Mouse (Mus musculus): Measurements from ENCODE around the gene Dcaf6.

DNA sequence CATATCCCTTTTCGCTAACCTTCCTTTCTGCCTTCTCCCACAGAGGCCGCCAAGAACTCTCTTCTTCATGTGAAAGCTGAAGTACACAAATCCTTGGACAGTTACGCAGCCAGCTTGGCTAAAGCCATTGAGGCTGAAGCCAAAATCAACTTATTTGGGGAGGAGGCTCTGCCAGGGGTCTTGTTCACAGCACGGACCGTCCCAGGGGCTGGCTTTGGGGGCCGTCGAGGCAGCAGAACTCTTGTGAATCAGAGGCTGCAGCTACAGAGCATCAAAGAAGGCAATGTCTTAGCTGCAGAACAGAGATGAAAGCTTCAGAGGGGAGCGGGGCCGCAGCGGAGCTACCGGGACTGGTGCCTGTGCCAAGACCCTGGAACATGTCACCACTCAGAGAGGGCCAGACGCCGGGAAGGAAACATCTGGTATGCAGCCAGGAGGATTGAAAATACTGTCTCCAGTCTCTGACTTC, 138.8 kb downstream of the Dcaf6 start:
- no peak for TF ChIP-seq EP300 (IDR thresholded peaks at IDR 0.05; ENCODE audit: low read depth)
- no peak for TF ChIP-seq CTCF (IDR thresholded peaks at IDR 0.05; ENCODE audit: low read depth)
